Mouse (Mus musculus) bone marrow, adult 2 months (tissue): Measurements from ENCODE around the gene Dnal4. TPM values are rescaled to one million over a fixed set of nuclear protein-coding genes. Genes with fewer than 3 reads are reported as not detected.
"Not testable (repeated sequence)": the region's sequence is repeated elsewhere in the genome, so short reads cannot be mapped to it uniquely, and the experiment has no call there.

Experiments used
- H3K27ac ChIP-seq: fragments of 200-500 bp; 2 replicates; pipeline ENCODE4 v1.5.1; 2012; ENCODE audit warnings: low read depth, mild to moderate bottlenecking, control low read depth, inconsistent platforms, low read length; ENCODE audit not compliant: control insufficient read depth, poor library complexity, insufficient read depth
- H3K4me1 ChIP-seq: fragments of 200-500 bp; 2 replicates; pipeline ENCODE4 v1.6.1; 2011; ENCODE audit warnings: low read length; ENCODE audit not compliant: control insufficient read depth, insufficient read depth
- H3K4me3 ChIP-seq: fragments of 200-500 bp; replicated peaks from 2 replicates; pipeline ENCODE3; 2011; ENCODE audit warnings: mild to moderate bottlenecking, low read depth, low read length, control low read depth; ENCODE audit not compliant: control insufficient read depth
- CTCF ChIP-seq: fragments of 200-500 bp; IDR thresholded peaks from 2 replicates; pipeline ENCODE4 v1.5.1; 2011; ENCODE audit warnings: low read length, control low read depth; ENCODE audit not compliant: control insufficient read depth, insufficient read depth
- POLR2A ChIP-seq: fragments of 200-500 bp; IDR thresholded peaks from 2 replicates; pipeline ENCODE4 v1.6.1; 2011; ENCODE audit warnings: low read depth, mild to moderate bottlenecking, control low read depth, low read length, borderline replicate concordance; ENCODE audit not compliant: control insufficient read depth
- WGBS: fragments of 180-500 bp; shearing (Covaris S2); methylation state at CpG from one replicate; pipeline ENCODE4 v1.1.7; 2018; 5-methylcytosine and 5-hydroxymethylcytosine counted together
- polyA plus RNA-seq: library from polyadenylated mRNA; stranded (reverse); fragments of >200 nt; gene quantifications from 2 replicates; pipeline ENCODE4 v1.2.4, GENCODE M21; 2011; ENCODE audit warnings: low replicate concordance; ENCODE audit not compliant: missing spikeins, insufficient read depth, insufficient read length

The Dnal4 gene
- polyA plus RNA-seq, 1 experiment: 8.4 TPM

DNA sequence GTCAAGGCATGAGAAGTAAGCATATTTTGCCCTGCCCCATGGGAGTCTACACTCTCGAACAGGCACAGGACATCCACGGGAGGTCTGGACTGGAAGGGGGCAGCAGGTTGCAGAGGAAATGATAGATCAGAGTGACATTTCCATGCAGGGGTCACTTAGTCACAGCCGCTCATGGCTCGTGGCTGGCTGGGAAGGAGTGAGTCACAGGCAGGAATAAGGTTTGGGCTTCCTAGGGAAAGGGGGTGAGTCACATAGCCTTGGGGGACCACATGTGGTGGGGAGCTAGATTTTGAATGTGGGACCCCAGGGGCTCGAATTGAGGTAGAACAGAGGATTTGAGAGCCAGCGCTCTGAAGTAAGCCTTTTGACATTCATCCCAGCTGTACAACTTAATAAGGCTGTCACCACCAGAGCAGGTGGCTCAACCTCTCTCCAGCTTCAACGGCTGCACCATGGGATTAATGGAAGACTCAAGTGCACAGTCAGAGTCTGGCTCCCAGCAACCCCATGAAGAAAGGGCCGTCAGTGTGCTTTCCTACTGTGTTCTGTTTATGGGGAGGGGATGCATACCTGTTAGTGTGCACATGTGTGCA is 36.1 kb upstream of the Dnal4 start:
- H3K4me3 ChIP-seq: no peak overlapping the region
- no peak for TF ChIP-seq POLR2A
- TF ChIP-seq CTCF: no peak
- no peak overlapping the region for H3K27ac ChIP-seq
- no peaks in the 10 kb centered on the region for H3K4me1 ChIP-seq
- WGBS: 42% methylated on average over 8 of the region's 8 CpGs

DNA sequence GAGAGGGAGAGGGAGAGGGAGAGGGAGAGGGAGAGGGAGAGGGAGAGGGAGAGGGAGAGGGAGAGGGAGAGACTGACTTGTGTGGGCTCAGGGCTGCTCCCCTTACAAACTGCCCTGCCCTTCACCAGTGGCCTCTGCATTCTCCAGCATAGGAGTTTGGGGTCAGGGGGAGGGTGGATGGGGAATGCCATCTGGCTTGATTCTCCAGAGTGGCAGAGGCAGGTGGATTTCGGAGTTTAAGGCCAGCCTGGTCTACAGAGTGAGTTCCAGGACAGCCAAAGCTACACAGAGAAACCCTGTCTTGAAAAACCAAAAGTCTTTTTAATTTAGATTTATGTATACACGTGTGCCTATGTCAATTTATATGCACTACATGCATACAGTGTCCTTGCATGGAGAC is 35.2 kb upstream of the Dnal4 start:
- H3K4me3 ChIP-seq, H3K27ac ChIP-seq, H3K4me1 ChIP-seq: not testable (repeated sequence)
- 70% methylated on average over 2 of the region's 2 CpGs for WGBS

DNA sequence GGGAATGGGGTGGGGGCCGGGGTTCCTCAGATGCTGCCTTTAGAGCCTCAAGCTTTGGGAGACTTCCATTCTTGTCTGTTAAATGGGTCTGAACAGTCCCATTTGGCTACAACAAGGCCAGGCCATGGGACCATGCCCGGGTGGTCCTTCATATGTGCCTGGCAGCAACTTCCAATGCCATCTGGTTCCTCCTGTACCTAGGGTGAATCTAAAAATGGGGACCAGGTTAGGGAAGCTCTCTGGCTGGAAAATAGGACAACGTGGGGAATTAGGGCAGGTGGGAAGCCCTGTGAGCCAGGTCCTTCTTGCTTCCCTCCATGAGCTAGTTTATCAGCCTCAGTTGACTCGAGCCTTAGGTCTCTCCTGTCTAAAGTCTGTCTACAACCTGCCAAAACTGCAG is 33.3 kb upstream of the Dnal4 start:
- Histone ChIP-seq H3K4me3 (no peak overlapping the region), H3K27ac (no peak overlapping the region), H3K4me1 (no peaks in the 10 kb centered on the region)
- WGBS: 60% methylated on average over 4 of the region's 4 CpGs
- TF ChIP-seq CTCF (no peak), POLR2A (no peak)

DNA sequence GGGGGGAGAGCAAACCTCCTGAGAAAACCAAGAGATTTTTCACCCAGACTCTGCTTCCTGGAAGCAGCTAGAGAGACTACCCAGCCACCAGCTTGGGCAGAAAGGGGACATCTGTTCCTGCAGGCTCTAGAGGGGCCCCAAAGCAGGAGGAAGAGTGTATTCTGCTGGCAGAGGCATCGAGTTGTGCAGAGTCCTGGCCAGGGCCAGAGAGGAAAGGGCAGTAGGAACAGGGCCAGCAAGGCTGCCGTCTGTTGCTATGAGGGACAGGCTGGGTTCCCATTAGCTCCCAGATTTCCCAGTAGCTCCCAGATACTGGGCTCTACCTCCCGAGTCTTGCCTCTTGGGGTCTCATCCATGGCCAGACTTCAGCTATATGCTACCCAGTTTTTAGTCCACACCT is 32.4 kb upstream of the Dnal4 start:
- WGBS: 46% methylated on average over 3 of the region's 3 CpGs
- no peaks in the 10 kb centered on the region for H3K4me1 ChIP-seq
- no peak overlapping the region for H3K4me3 ChIP-seq
- H3K27ac ChIP-seq: no peak overlapping the region
- TF ChIP-seq POLR2A: no peak
- no peak for TF ChIP-seq CTCF

DNA sequence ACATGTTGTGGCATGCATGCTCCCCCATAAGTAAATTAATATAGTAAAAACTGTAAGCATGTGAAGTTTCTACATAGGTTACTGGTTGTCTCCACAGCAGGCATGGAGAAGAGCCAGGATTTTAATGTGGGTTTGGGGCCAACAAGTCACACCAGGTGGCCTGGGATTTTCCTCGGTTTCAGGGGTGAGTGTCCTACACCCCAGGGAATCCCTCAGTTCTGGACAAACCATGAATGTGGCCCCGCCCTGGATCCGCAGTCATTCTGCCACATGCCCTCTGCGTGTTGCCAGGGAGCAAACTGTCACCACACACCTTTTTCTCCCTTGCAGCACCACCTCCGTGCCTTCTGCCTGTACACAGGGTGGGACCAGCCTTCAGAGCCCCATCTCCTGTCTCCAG is 31.0 kb upstream of the Dnal4 start:
- 67% methylated on average over 5 of the region's 5 CpGs for WGBS
- H3K4me3 ChIP-seq: no peak overlapping the region
- TF ChIP-seq CTCF (no peak), POLR2A (no peak)
- no peaks in the 10 kb centered on the region for H3K4me1 ChIP-seq
- H3K27ac ChIP-seq: no peak overlapping the region

DNA sequence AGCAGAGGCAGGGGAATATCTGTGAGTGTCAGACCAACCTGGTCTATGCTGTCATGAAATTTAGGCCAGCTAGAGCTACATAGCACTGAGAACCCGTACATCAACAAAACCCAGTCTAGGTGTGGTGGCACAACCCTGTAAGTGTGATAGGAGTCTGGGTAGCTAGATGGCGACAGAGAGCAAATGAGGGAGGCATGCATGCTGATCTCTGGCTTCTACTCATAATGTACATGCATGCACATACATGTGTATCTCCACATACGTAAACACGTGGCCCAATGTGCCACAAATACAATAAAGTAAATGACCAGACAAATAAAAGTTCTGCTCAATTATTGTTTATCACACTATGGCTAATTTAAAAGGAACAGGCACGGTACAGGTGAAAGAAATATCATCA is 30.5 kb upstream of the Dnal4 start:
- peak; percentile 73 for TF ChIP-seq CTCF
- TF ChIP-seq POLR2A: no peak
- no peak overlapping the region for H3K4me3 ChIP-seq
- no peak overlapping the region for H3K27ac ChIP-seq
- WGBS: 23% methylated on average over 5 of the region's 5 CpGs
- no peaks in the 10 kb centered on the region for H3K4me1 ChIP-seq

DNA sequence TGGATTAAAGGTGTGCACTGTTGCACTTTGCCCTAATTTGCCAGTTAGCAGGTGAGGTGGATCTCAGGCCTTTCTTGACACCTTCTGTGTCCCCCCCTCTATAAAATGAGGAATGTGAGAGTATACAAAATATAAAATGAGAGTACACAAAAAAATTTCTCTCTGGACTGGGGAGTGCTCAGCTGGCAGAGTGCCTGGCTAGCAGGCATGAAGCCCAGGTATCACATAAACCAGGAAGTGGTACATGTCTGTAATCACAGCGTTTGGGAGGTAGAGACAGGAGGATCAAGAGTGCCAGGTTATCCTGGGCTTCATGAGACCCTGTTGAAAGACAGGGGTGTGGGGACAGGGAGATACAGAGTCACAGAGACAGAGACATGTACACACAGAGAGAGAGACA is 29.4 kb upstream of the Dnal4 start:
- H3K4me3 ChIP-seq: no peak overlapping the region
- WGBS: 24% methylated on average over 1 of the region's 1 CpGs
- H3K4me1 ChIP-seq: no peaks in the 10 kb centered on the region
- TF ChIP-seq CTCF (no peak), POLR2A (no peak)
- no peak overlapping the region for H3K27ac ChIP-seq

DNA sequence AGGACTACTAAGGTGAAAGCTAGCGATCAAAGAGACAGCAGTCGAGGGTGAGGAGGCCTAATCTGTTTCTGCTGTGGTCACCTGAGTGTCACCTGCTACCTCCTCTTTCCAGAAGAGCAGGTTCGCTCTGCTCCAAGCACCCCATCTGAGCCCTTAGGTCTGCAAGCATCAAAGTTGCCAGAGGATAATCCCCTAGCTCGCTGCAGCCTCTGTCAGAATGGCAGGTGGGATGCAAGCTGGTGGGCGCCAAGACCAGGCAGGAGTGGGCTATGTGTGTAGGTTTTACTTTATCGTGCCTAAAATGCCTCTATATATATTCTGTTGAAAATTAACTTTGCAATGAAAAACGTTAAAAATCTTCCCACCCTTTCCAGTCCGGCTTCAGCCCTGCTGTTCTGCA is 27.6 kb upstream of the Dnal4 start:
- TF ChIP-seq POLR2A (no peak), CTCF (no peak)
- Histone ChIP-seq H3K4me3 (no peak overlapping the region), H3K4me1 (no peaks in the 10 kb centered on the region), H3K27ac (no peak overlapping the region)
- 44% methylated on average over 8 of the region's 8 CpGs for WGBS

DNA sequence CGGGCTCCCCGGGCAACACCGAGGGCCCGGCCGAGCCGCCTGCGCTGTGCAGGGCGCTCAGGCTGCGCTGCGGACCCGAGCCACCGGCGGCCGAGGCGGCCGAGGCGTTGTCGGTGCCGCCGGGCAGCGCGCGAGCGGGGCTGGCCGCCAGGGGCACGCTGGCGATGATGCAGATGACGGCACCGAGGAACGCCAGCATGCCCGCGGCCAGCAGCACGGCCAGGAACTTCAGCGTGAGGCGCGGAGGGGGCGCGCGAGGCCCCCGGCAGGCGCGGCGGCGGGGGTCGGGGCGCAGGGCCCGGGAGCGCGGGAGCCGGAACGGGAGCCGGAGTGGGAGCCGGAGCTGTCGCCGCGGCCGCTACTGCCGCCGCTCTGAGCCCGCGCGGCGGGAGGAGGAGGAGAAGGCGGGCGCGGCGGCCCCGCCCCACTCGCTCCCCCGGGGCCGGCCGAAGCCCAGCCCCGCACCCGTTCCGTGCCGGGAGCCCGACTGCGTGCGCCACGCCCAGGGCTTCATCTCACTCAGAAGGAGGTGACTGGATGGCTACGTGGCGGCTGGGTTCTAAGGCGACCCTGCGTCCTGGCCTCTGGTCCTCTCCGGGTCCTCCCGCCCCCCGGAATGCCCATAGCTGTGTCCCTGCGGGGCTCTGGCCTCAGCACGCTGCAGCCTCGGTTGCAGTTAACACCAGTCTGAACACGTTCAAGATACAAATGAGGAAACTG is 26.9 kb upstream of the Dnal4 start, which contains the start of gene Nptxr:
Gene Nptxr (minus strand): TSS at position 415 of the 720 bp plus-strand sequence.
- Histone ChIP-seq H3K4me1 (no peaks in the 10 kb centered on the region), H3K27ac (no peak within 1 kb of the TSS; the same call in 1 of the 2 replicates), H3K4me3 (no peak within 1 kb of the TSS)
- TF ChIP-seq CTCF (0 out of 2 replicates have a peak, but pooled peaks have one; percentile 2), POLR2A (no peak)
- WGBS: under 1% methylated on average over 88 of the region's 91 CpGs
